Mouse (Mus musculus) MEL (cell line): Measurements from ENCODE around the gene Plin2.

ENCODE experiments used
- BHLHE40 ChIP-seq: IDR thresholded peaks from 2 replicates; pipeline ENCODE4 v1.6.1; 2012; ENCODE audit warnings: low read depth, mild to moderate bottlenecking, inconsistent platforms, low read length, improper control_type of control experiment, borderline replicate concordance
- CHD2 ChIP-seq: IDR thresholded peaks from 2 replicates; pipeline ENCODE4 v1.6.1; 2011; ENCODE audit warnings: low read length, improper control_type of control experiment
- CTCF ChIP-seq, 3 experiments: IDR thresholded peaks in 2 of 3; conservative IDR thresholded peaks in 1 of 3; 2 replicates each; pipeline ENCODE4 v1.5.1; 2011 to 2012; ENCODE audit warnings: low read length in 3 of 3, low read depth in 2 of 3, mild to moderate bottlenecking in 2 of 3, improper control_type of control experiment in 1 of 3, inconsistent platforms in 1 of 3, mixed read lengths in 1 of 3, moderate library complexity in 1 of 3; ENCODE audit not compliant: control insufficient read depth in 1 of 3, insufficient read depth in 1 of 3, poor library complexity in 1 of 3, severe bottlenecking in 1 of 3
- EP300 ChIP-seq, 2 experiments: IDR thresholded peaks; 2 replicates each; pipeline ENCODE4 v1.6.1; 2011; ENCODE audit warnings: improper control_type of control experiment in 2 of 2, low read length in 2 of 2, low read depth in 1 of 2, mild to moderate bottlenecking in 1 of 2
- GATA1 ChIP-seq: IDR thresholded peaks from 2 replicates; pipeline ENCODE4 v1.6.1; 2011; ENCODE audit warnings: low read depth, low read length, improper control_type of control experiment
- HCFC1 ChIP-seq: IDR thresholded peaks from 2 replicates; pipeline ENCODE4 v1.6.1; 2012; ENCODE audit warnings: low read depth, mild to moderate bottlenecking, inconsistent platforms, low read length, improper control_type of control experiment, moderate library complexity
- JUND ChIP-seq: IDR thresholded peaks from 2 replicates; pipeline ENCODE4 v1.6.1; 2011; ENCODE audit warnings: low read depth, mild to moderate bottlenecking, improper control_type of control experiment, low read length
- POLR2A ChIP-seq, 2 experiments: IDR thresholded peaks; 2 replicates each; pipeline ENCODE4 v1.6.1; 2011 to 2012; ENCODE audit warnings: low read length in 2 of 2, mild to moderate bottlenecking in 2 of 2, control low read depth in 1 of 2, improper control_type of control experiment in 1 of 2, low read depth in 1 of 2, moderate library complexity in 1 of 2; ENCODE audit not compliant: control insufficient read depth in 1 of 2, insufficient read depth in 1 of 2, poor library complexity in 1 of 2
- TCF12 ChIP-seq: IDR thresholded peaks from 2 replicates; pipeline ENCODE4 v1.6.1; 2014; ENCODE audit warnings: low read depth, mild to moderate bottlenecking, inconsistent platforms, low read length, improper control_type of control experiment, moderate library complexity
- USF1 ChIP-seq: IDR thresholded peaks from 2 replicates; pipeline ENCODE4 v1.6.1; 2014; ENCODE audit warnings: low read depth, mild to moderate bottlenecking, inconsistent platforms, low read length, improper control_type of control experiment, moderate library complexity

DNA sequence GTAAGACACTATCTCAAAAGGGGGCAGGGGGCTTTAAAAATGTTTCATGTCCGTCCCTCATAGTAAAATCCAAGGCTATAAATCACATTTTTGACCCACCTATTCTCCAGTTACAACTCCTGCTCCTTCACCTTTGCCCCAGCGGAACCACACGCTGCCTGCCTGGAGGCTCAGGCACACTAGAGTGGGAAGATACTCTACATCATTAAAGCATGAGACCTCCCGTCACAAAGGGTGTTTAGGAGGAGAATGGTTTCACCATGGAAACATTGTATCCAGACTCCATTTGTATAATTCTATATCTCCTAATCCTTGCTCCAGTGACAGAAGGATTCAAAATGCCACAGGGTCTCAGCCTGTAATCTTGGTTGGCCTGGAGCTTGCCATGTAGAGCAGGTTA, 21.4 kb upstream of the Plin2 start:
- TF ChIP-seq USF1 = no peak
- no peak for TF ChIP-seq BHLHE40
- no peak for TF ChIP-seq GATA1
- TF ChIP-seq CHD2 = no peak
- no peak for TF ChIP-seq HCFC1
- no peak for TF ChIP-seq POLR2A (IDR thresholded peaks at IDR 0.05; ENCODE audit: control insufficient read depth in 1 of 2, insufficient read depth in 1 of 2, low read depth in 1 of 2, low read length in 2 of 2, poor library complexity in 1 of 2)
- TF ChIP-seq EP300 (IDR thresholded peaks at IDR 0.05; ENCODE audit: low read depth in 1 of 2, low read length in 2 of 2) = no peak
- no peak for TF ChIP-seq TCF12
- TF ChIP-seq CTCF (IDR thresholded peaks at IDR 0.05 in 2 of 3, conservative IDR thresholded peaks at IDR 0.05 in 1 of 3; ENCODE audit: control insufficient read depth in 1 of 3, insufficient read depth in 1 of 3, low read depth in 2 of 3, low read length in 3 of 3, poor library complexity in 1 of 3, severe bottlenecking in 1 of 3) = no peak
- no peak for TF ChIP-seq JUND
